In the genomic region with DNA sequence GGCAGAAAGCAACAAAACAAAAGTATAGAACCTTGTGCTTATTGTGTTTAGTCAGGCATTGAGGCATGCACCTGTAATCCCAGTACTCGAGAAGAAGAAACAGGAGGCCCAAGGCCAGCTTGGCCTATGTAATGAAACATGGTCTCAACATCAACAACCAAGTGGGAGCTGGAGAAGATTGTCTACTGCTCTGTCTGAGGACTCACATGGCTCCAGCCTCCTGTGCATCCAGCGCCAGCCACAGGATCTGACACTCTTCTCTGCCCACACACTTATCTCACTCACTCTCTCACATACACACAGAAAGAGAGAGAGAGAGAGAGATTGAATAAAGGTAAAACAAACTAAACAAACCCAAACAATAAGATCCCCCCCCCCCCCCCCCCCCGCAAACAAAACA, we compare ENCODE assay signal across 26 mouse cellular contexts. TPM values are rescaled to one million over a fixed set of nuclear protein-coding genes. Genes with fewer than 3 reads are reported as not detected.
DNase-seq lines count a peak whose midpoint lies in the region; ATAC-seq and TF ChIP-seq lines count a peak whose summit lies in the region.
"Had no signal": no experiment of that assay in that cellular context is flagged by ENCODE, and none has a peak within 500 bp of the region (broad histone marks: within the 10 kb centered on the region; RNA-seq: fewer than 3 reads in every experiment).

No protein-coding gene starts in this region.

- no peaks in the 10 kb centered on the region for H3K9me3 ChIP-seq in midbrain, embryonic 14.5 days (ENCODE audit: control insufficient read depth, low read length)
- H3K9me3 ChIP-seq: embryonic facial prominence, embryonic 13.5 days; embryonic facial prominence, embryonic 15.5 days; forebrain, embryonic 10.5 days; forebrain, embryonic 12.5 days; G1E had no signal

- H3K4me3 ChIP-seq in left cerebral cortex, adult 2 months, result no peak overlapping the region
- no peak overlapping the region for H3K4me3 ChIP-seq in midbrain, embryonic 14.5 days (replicated peaks; ENCODE audit: low read depth, low read length)
- H3K4me3 ChIP-seq: embryonic facial prominence, embryonic 13.5 days; embryonic facial prominence, embryonic 15.5 days; erythroblast, embryonic 14.5 days; forebrain, embryonic 10.5 days; forebrain, embryonic 12.5 days had no signal

- peaks cover 2% of the 10 kb centered on the region; the same call in 1 of the 2 replicates for H3K4me1 ChIP-seq in midbrain, embryonic 14.5 days (ENCODE audit: control insufficient read depth, insufficient read depth, low read length)
- H3K4me1 ChIP-seq: embryonic facial prominence, embryonic 13.5 days had no signal

- WGBS in midbrain, embryonic 14.5 days, result 64% methylated on average over 3 of the region's 3 CpGs

- no peaks in the 10 kb centered on the region for H3K36me3 ChIP-seq in midbrain, embryonic 14.5 days (ENCODE audit: control insufficient read depth, insufficient read depth, low read length)
- H3K36me3 ChIP-seq: embryonic facial prominence, embryonic 13.5 days; embryonic facial prominence, embryonic 15.5 days; forebrain, embryonic 10.5 days; forebrain, embryonic 12.5 days; G1E had no signal

- H3K27me3 ChIP-seq in midbrain, embryonic 14.5 days (ENCODE audit: control insufficient read depth, insufficient read depth, low read length), result no peaks in the 10 kb centered on the region
- H3K27me3 ChIP-seq: embryonic facial prominence, embryonic 13.5 days; embryonic facial prominence, embryonic 15.5 days; forebrain, embryonic 12.5 days; Patski had no signal

- H3K4me2 ChIP-seq in midbrain, embryonic 14.5 days (ENCODE audit: low read length), result no peak overlapping the region
- H3K4me2 ChIP-seq: embryonic facial prominence, embryonic 13.5 days; embryonic facial prominence, embryonic 15.5 days; forebrain, embryonic 12.5 days had no signal

- ATAC-seq in midbrain, embryonic 14.5 days (ENCODE audit: low FRiP score, low TSS enrichment), result no peak
- ATAC-seq: activated CD4-positive, CD25-positive, alpha-beta regulatory T cell, adult 4 months; forebrain, embryonic 14.5 days; forebrain, embryonic 16.5 days; Patski had no signal

- TF ChIP-seq CTCF in left cerebral cortex, adult 2 months (IDR thresholded peaks at IDR 0.05), result no peak

- intact Hi-C loops in left cerebral cortex, adult 2 months (cut with DNase I), result loop anchor here (1.0 kb wide), 1 partner anchor 72 kb away; the partner anchor contains the start of gene Ints6
- intact Hi-C loops in left cerebral cortex, postnatal 10 days (cut with DNase I), result loop anchor here (10.0 kb wide), 1 partner anchor 199 kb away; no protein-coding TSS in a partner anchor

- peak overlapping the region; percentile 59; the same call in 1 of the 2 replicates for H3K27ac ChIP-seq in left cerebral cortex, adult 2 months
- no peak overlapping the region for H3K27ac ChIP-seq in midbrain, embryonic 14.5 days (replicated peaks; ENCODE audit: low read depth, low read length)
- H3K27ac ChIP-seq: embryonic facial prominence, embryonic 13.5 days; embryonic facial prominence, embryonic 15.5 days; forebrain, embryonic 10.5 days; forebrain, embryonic 12.5 days had no signal

- H3K9ac ChIP-seq in midbrain, embryonic 14.5 days (replicated peaks; ENCODE audit: low read length), result no peak overlapping the region
- H3K9ac ChIP-seq: embryonic facial prominence, embryonic 13.5 days; embryonic facial prominence, embryonic 15.5 days; forebrain, embryonic 12.5 days had no signal

- no peak for DNase-seq in left cerebral cortex, adult 2 months (ENCODE audit: extremely low spot score in 1 of 2, low spot score in 2 of 2)
- no peak for DNase-seq in left cerebral cortex, postnatal 10 days (ENCODE audit: extremely low spot score in 1 of 2, low spot score in 2 of 2)
- peak; percentile 29 to 40 for DNase-seq in right cerebral cortex, adult 2 months (ENCODE audit: low spot score in 2 of 2)
- no peak for DNase-seq in right cerebral cortex, postnatal 25 days
- peak; percentile 64 for DNase-seq in brain, adult 2 months (ENCODE audit: low read depth, low spot score)
- DNase-seq in midbrain, embryonic 14.5 days, result no peak
- DNase-seq: adrenal gland, adult 8-10 months; adrenal gland, postnatal 14 days; adrenal gland, postnatal 36 days; cerebellum, adult 11 months; cerebellum, adult 18-20 months; cerebellum, adult 8-10 months; cerebellum, adult 9-11 months; cerebellum, postnatal 14 days; cerebellum, postnatal 36 days; embryo, embryonic 11 days had no signal

RNA-seq across cellular contexts. Expression of gene Wdfy2, which starts 3.9 kb away (rescaled TPM):
- 10 to 100 TPM; 12.4 to 15.8 TPM for total RNA-seq in left cerebral cortex, adult 2 months (2021)
- total RNA-seq in left cerebral cortex, postnatal 10 days (2021), result 10 to 100 TPM; 11.3 to 11.8 TPM
- polyA plus RNA-seq in midbrain, embryonic 14.5 days (2014; fragmentation: Nextera tagmentation; extraction: Ambion mirVana), result 9.1 and 13.0 TPM in 2 replicates

Comparison
In these comparisons a context has a peak if more than half of its experiments do, and no peak if none do; other contexts are left out.
1. DNase-seq: peak in right cerebral cortex, adult 2 months (2 of 2) and brain, adult 2 months (single experiment); none in left cerebral cortex, adult 2 months (0 of 2), left cerebral cortex, postnatal 10 days (0 of 2), right cerebral cortex, postnatal 25 days (single experiment) and midbrain, embryonic 14.5 days (single experiment).